Mouse (Mus musculus) neural tube, embryonic 11.5 days (tissue): ENCODE data around the gene Kat2b. TPM values are rescaled to one million over a fixed set of nuclear protein-coding genes. Genes with fewer than 3 reads are reported as not detected.

Experiments used
- ATAC-seq: fragments of 200-750 bp; cut with Nextera tagmentation; 2 replicates; pipeline ENCODE4 v1.8.0; 2017; ENCODE audit warnings: moderate number of reproducible peaks, mild to moderate bottlenecking, moderate TSS enrichment, moderate library complexity; ENCODE audit not compliant: insufficient read depth, low FRiP score, low TSS enrichment
- DNase-seq: peaks from one replicate; pipeline ENCODE4 v3.0.0-alpha.2; 2015; ENCODE audit warnings: low spot score
- H3K27ac ChIP-seq: fragments of 300-500 bp; sonication (generic); 2 replicates; pipeline ENCODE4 v1.5.1; 2014; ENCODE audit warnings: low read depth, mild to moderate bottlenecking, low read length
- H3K27me3 ChIP-seq: fragments of 300-500 bp; sonication (generic); 2 replicates; pipeline ENCODE4 v1.6.1; 2014; ENCODE audit warnings: mild to moderate bottlenecking, low read length, mixed read lengths; ENCODE audit not compliant: control insufficient read depth, insufficient read depth
- H3K36me3 ChIP-seq: fragments of 300-500 bp; sonication (generic); 2 replicates; pipeline ENCODE4 v1.6.1; 2014; ENCODE audit warnings: mild to moderate bottlenecking, low read length, moderate library complexity, mixed read lengths; ENCODE audit not compliant: control insufficient read depth, insufficient read depth
- H3K4me1 ChIP-seq: fragments of 300-500 bp; sonication (generic); 2 replicates; pipeline ENCODE4 v1.6.1; 2014; ENCODE audit warnings: low read length, mixed read lengths; ENCODE audit not compliant: control insufficient read depth, insufficient read depth
- H3K4me2 ChIP-seq: fragments of 300-500 bp; sonication (generic); 2 replicates; pipeline ENCODE4 v1.6.1; 2014; ENCODE audit warnings: low read depth, mild to moderate bottlenecking, moderate library complexity
- H3K4me3 ChIP-seq: fragments of 300-500 bp; sonication (generic); 2 replicates; pipeline ENCODE4 v1.5.1; 2014; ENCODE audit warnings: low read depth, low read length
- H3K9ac ChIP-seq: fragments of 300-500 bp; sonication (generic); 2 replicates; pipeline ENCODE4 v1.6.1; 2014; ENCODE audit warnings: mild to moderate bottlenecking, low read length
- H3K9me3 ChIP-seq: fragments of 300-500 bp; sonication (generic); 2 replicates; pipeline ENCODE4 v1.6.1; 2016; ENCODE audit warnings: low read length; ENCODE audit not compliant: control insufficient read depth
- WGBS: fragments of 180-500 bp; shearing (Covaris S2); extraction: QIAGEN DNeasy Blood & Tissue Kit; methylation state at CpG from one replicate; pipeline ENCODE4 v1.1.7; 2014; 5-methylcytosine and 5-hydroxymethylcytosine counted together
- polyA plus RNA-seq: library from polyadenylated mRNA; unstranded; fragments of >200 nt; fragmentation: Nextera tagmentation; extraction: Ambion mirVana; gene quantifications from 2 replicates; pipeline ENCODE4 v1.2.1, GENCODE M21; 2014

Gene Kat2b
- polyA plus RNA-seq, 1 experiment from 2014 or later = 5.2 TPM

DNA sequence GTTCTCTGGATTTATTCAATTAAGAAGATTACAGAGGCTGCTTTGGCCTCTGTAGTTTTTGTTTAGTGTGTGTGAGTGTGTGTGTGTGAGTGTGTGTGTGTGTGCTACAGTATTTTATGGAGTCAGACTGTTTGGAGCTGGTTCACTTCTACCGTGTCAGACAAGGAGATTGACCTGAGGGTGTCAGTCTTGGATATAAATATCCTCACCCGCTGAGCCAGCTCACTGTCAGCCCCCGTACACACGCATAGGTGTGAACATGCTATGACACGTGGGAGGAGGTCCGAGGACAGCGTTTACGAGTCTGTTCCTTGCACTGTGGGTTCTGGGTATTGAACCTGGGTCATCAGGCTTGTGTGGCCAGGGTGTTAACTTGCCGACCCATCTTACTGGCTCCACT lies 57.1 kb downstream of the Kat2b start:
- no peak overlapping the region for H3K4me2 ChIP-seq
- no peak overlapping the region for H3K9ac ChIP-seq
- H3K27me3 ChIP-seq = no peaks in the 10 kb centered on the region
- DNase-seq = no peak
- ATAC-seq = no peak
- no peaks in the 10 kb centered on the region for H3K9me3 ChIP-seq
- no peaks in the 10 kb centered on the region for H3K4me1 ChIP-seq
- WGBS = 98% methylated on average over 9 of the region's 9 CpGs
- no peak overlapping the region for H3K27ac ChIP-seq
- no peak overlapping the region for H3K4me3 ChIP-seq
- no peaks in the 10 kb centered on the region for H3K36me3 ChIP-seq

GRCm38 (mm10) chr17:53626160-53626559 lies 59.5 kb downstream of the Kat2b start:
- no peaks in the 10 kb centered on the region for H3K9me3 ChIP-seq
- 86% methylated on average over 3 of the region's 3 CpGs for WGBS
- no peak overlapping the region for H3K4me2 ChIP-seq
- H3K4me1 ChIP-seq = no peaks in the 10 kb centered on the region
- DNase-seq = no peak
- no peak overlapping the region for H3K27ac ChIP-seq
- H3K27me3 ChIP-seq = no peaks in the 10 kb centered on the region
- no peak overlapping the region for H3K9ac ChIP-seq
- ATAC-seq = no peak
- H3K36me3 ChIP-seq = no peaks in the 10 kb centered on the region
- H3K4me3 ChIP-seq = no peak overlapping the region

DNA sequence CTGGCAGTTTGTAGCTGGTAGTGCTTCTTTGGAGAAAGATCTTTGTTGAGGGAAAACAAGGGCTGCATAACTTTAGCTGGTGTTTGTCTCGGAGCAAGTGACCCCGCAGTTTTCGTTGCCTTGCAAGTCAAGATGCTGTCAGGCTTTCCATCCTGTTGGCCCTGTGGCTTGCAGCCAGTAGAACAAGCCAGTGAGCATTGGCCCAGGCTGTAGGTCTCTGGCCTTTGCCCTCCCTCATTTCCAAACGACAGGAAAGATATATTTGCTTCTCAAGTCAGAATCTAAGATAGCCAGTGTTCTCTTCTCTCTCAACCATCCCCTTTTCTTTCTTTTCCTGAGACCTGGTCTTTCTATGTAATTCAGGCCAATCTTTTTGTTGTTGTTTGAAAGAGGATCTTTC lies 60.8 kb downstream of the Kat2b start:
- Histone ChIP-seq H3K4me1 (no peaks in the 10 kb centered on the region), H3K27ac (no peak overlapping the region), H3K4me3 (no peak overlapping the region), H3K36me3 (no peaks in the 10 kb centered on the region), H3K27me3 (no peaks in the 10 kb centered on the region), H3K4me2 (no peak overlapping the region), H3K9ac (no peak overlapping the region), H3K9me3 (no peaks in the 10 kb centered on the region)
- ATAC-seq (no peak), DNase-seq (no peak)
- 85% methylated on average over 4 of the region's 4 CpGs for WGBS

- WGBS = 87% methylated on average over 5 of the region's 5 CpGs
- H3K9ac ChIP-seq = no peak overlapping the region
- no peaks in the 10 kb centered on the region for H3K36me3 ChIP-seq
- H3K4me1 ChIP-seq = no peaks in the 10 kb centered on the region
- no peak overlapping the region for H3K4me3 ChIP-seq
- H3K4me2 ChIP-seq = no peak overlapping the region
- ATAC-seq (no peak), DNase-seq (no peak)
- no peak overlapping the region for H3K27ac ChIP-seq
- H3K9me3 ChIP-seq = no peaks in the 10 kb centered on the region
- no peaks in the 10 kb centered on the region for H3K27me3 ChIP-seq
Measured at GRCm38 (mm10) chr17:53628131-53628530, 61.5 kb downstream of the Kat2b start.

- Histone ChIP-seq H3K9ac (no peak overlapping the region), H3K4me1 (no peaks in the 10 kb centered on the region), H3K4me2 (no peak overlapping the region), H3K4me3 (no peak overlapping the region), H3K9me3 (no peaks in the 10 kb centered on the region), H3K27ac (no peak overlapping the region), H3K27me3 (no peaks in the 10 kb centered on the region), H3K36me3 (no peaks in the 10 kb centered on the region)
- no peak for ATAC-seq
- DNase-seq = no peak
Measured at GRCm38 (mm10) chr17:53631344-53631743, 64.7 kb downstream of the Kat2b start.

DNA sequence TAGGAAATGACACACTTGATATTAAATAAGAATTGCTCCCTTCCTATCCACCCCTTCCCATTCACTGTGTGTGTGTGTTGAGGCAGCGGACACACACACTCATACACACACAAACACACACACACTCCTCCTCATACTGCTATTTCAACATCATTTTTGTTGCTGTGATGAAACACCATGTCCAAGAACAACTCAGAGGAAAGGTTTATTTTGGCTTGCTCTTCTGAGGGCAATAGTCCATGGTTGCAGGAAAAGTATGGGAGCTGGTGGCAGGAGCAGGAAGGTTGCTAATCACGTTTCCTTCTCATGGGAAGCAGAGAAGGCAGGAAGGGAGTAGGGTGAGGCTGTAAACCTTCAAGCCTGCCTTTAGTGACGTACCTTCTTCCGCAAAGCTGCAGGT lies 76.7 kb downstream of the Kat2b start:
- ATAC-seq (no peak), DNase-seq (no peak)
- 88% methylated on average over 4 of the region's 4 CpGs for WGBS
- Histone ChIP-seq H3K9me3 (no peaks in the 10 kb centered on the region), H3K36me3 (peaks cover 2% of the 10 kb centered on the region), H3K9ac (no peak overlapping the region), H3K27ac (no peak overlapping the region), H3K4me3 (no peak overlapping the region), H3K4me2 (no peak overlapping the region), H3K4me1 (no peaks in the 10 kb centered on the region), H3K27me3 (no peaks in the 10 kb centered on the region)

DNA sequence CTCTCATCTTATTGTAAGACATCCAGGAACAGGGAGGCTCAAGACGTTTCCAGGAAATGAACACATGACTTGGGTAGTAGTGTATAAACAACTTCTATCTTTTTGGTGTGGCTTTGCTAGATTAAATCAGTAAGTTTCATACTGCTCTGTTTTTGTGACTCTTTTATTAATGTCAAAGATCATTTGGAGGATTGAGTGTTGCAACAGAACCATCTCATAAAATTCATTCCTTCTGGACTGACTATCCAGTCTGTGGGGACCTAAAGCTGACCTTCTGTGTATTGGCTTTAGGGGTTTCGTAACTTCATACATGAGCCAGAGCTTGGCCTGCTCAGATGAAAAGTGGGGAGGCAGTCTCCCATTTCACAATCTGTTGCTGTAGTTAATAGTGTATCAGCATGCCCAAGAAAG lies 83.6 kb downstream of the Kat2b start:
- ATAC-seq (no peak), DNase-seq (no peak)
- Histone ChIP-seq H3K4me2 (no peak overlapping the region), H3K4me3 (no peak overlapping the region), H3K27ac (no peak overlapping the region), H3K27me3 (no peaks in the 10 kb centered on the region), H3K9me3 (no peaks in the 10 kb centered on the region), H3K36me3 (peaks cover 3% of the 10 kb centered on the region), H3K9ac (no peak overlapping the region), H3K4me1 (no peaks in the 10 kb centered on the region)
- 83% methylated on average over 2 of the region's 2 CpGs for WGBS

DNA sequence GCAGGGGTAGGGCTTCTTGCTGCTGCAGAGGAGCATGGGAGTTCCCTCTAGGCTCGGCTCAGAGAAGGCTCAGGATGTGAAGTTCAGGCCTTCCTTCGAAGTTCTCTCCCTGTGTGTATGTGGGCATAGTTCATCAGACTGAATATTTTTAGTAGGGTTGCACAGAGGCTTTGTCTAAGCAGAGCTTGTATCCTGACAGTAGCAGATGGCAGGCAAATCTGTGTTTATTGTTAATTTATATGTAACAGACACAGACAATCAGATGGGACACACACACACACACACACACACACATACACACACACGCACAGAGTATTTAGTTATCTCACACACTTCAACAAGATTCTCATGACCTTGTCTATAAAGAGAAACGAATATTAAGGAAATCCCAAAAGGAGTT lies 87.9 kb downstream of the Kat2b start:
- H3K4me3 ChIP-seq = no peak overlapping the region
- no peak overlapping the region for H3K4me2 ChIP-seq
- WGBS = 88% methylated on average over 4 of the region's 4 CpGs
- H3K4me1 ChIP-seq = no peaks in the 10 kb centered on the region
- H3K27ac ChIP-seq = no peak overlapping the region
- no peak overlapping the region for H3K9ac ChIP-seq
- ATAC-seq = no peak
- H3K27me3 ChIP-seq = no peaks in the 10 kb centered on the region
- no peaks in the 10 kb centered on the region for H3K36me3 ChIP-seq
- no peak for DNase-seq
- no peaks in the 10 kb centered on the region for H3K9me3 ChIP-seq

- no peaks in the 10 kb centered on the region for H3K4me1 ChIP-seq
- ATAC-seq (no peak), DNase-seq (no peak)
- 92% methylated on average over 6 of the region's 6 CpGs for WGBS
- H3K4me3 ChIP-seq = no peak overlapping the region
- H3K36me3 ChIP-seq = no peaks in the 10 kb centered on the region
- H3K9me3 ChIP-seq = no peaks in the 10 kb centered on the region
- H3K4me2 ChIP-seq = no peak overlapping the region
- H3K27me3 ChIP-seq = no peaks in the 10 kb centered on the region
- no peak overlapping the region for H3K27ac ChIP-seq
- no peak overlapping the region for H3K9ac ChIP-seq
Measured at GRCm38 (mm10) chr17:53655081-53655480, 88.4 kb downstream of the Kat2b start.
